Comparison of ENCODE assay signal across 20 mouse cellular contexts in the genomic region with DNA sequence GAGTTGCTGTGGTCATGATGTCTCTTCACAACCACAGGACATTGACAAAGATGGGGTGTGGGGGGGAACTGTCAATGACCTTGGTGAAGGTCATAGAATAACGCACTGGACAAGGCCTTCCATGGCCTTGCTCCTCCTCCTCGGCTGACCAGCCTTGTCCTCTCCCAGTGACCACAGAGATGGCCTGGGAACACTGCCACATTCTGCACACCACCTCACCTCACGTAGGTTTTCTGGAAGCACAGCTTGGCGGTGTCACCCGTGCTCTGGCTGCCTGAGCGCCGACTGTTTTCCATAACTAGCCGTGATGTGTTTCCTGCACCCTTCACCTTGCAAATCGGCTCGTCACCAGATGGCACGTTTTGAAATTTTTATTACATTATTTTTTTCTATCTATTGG. TPM values are rescaled to one million over a fixed set of nuclear protein-coding genes. Genes with fewer than 3 reads are reported as not detected.
DNase-seq lines count a peak whose midpoint lies in the region; TF ChIP-seq lines count a peak whose summit lies in the region.
"Had no signal": no experiment of that assay in that cellular context is flagged by ENCODE, and none has a peak within 500 bp of the region (broad histone marks: within the 10 kb centered on the region; RNA-seq: fewer than 3 reads in every experiment).

No protein-coding gene starts in this region.

- H3K27me3 ChIP-seq in cerebellum, adult 2 months (ENCODE audit: control insufficient read depth, insufficient read depth, low read length), result no peaks in the 10 kb centered on the region
- H3K27me3 ChIP-seq: CH12.LX; embryonic facial prominence, embryonic 13.5 days; embryonic facial prominence, embryonic 15.5 days; forebrain, embryonic 12.5 days; Patski had no signal

- no peak for TF ChIP-seq CTCF in cerebellum, adult 2 months (IDR thresholded peaks at IDR 0.05; ENCODE audit: borderline replicate concordance, insufficient read depth, low read depth, low read length)

- no peak overlapping the region for H3K4me3 ChIP-seq in cerebellum, adult 2 months (replicated peaks; ENCODE audit: insufficient read depth, low read depth, low read length)
- H3K4me3 ChIP-seq: embryonic facial prominence, embryonic 13.5 days; embryonic facial prominence, embryonic 15.5 days; erythroblast, embryonic 14.5 days; forebrain, embryonic 10.5 days; forebrain, embryonic 12.5 days had no signal

- DNase-seq in cerebellum, adult 2 months, result peak in 1 of 2 experiments; percentile 73
- no peak for DNase-seq in cerebellum, adult 8-10 months
- peak; percentile 46 to 73 for DNase-seq in cerebellum, postnatal 25 days
- DNase-seq in cerebellum, adult 11-12 months, result no peak
- no peak for DNase-seq in left cerebral cortex, adult 9 months (ENCODE audit: low spot score in 2 of 2)
- DNase-seq: adrenal gland, adult 8-10 months; adrenal gland, postnatal 14 days; B cell, adult 2 months; cerebellum, adult 11 months; embryo, embryonic 11 days had no signal

- 17% methylated on average over 11 of the region's 11 CpGs for WGBS in cerebellum, adult 2 months

- H3K4me1 ChIP-seq in cerebellum, adult 2 months (ENCODE audit: control insufficient read depth, insufficient read depth, low read length), result peaks cover 55% of the 10 kb centered on the region
- H3K4me1 ChIP-seq: embryonic facial prominence, embryonic 13.5 days; embryonic facial prominence, embryonic 15.5 days; forebrain, embryonic 10.5 days; forebrain, embryonic 12.5 days had no signal

- peak overlapping the region; percentile 67 for H3K27ac ChIP-seq in cerebellum, adult 2 months (ENCODE audit: insufficient read depth, low read length)
- H3K27ac ChIP-seq: embryonic facial prominence, embryonic 13.5 days; embryonic facial prominence, embryonic 15.5 days; forebrain, embryonic 10.5 days; forebrain, embryonic 12.5 days had no signal

- TF ChIP-seq POLR2A in cerebellum, adult 2 months (IDR thresholded peaks at IDR 0.05; ENCODE audit: borderline replicate concordance, insufficient read depth, low read length), result no peak

RNA-seq across cellular contexts. Expression of gene Kcnk12, which starts 32.8 kb away (rescaled TPM):
- polyA plus RNA-seq in cerebellum, adult 2 months (2012; rRNA removed), result 43.2 and 50.4 TPM in 2 replicates
- polyA plus RNA-seq: activated CD4-positive, CD25-positive, alpha-beta regulatory T cell, adult 4 months; CD4-positive, CD25-positive, alpha-beta regulatory T cell, adult 4 months; embryonic facial prominence, embryonic 13.5 days; G1E; Patski had no signal

Comparison
In these comparisons a context has a peak if more than half of its experiments do, and no peak if none do; other contexts are left out.
1. DNase-seq: peak in cerebellum, postnatal 25 days (2 of 2); none in cerebellum, adult 8-10 months (single experiment), cerebellum, adult 11-12 months (single experiment) and left cerebral cortex, adult 9 months (0 of 2).